Mouse (Mus musculus) retina, adult 2 months (tissue): ENCODE measurements at regions not wholly inside any gene's neighbourhood (a gene's known extent, or its start where the extent isn't known, plus 50 kb on each side); places are given as distances from the start of the nearest gene placed in this dataset.

Experiments
- DNase-seq: peaks from one replicate; pipeline ENCODE4 v3.0.0-alpha.2; 2012; ENCODE audit warnings: low read depth, low spot score

GRCm38 (mm10) chr17:83935232-83935631 is 87.5 kb upstream of the Haao start:
- no peak for DNase-seq

GRCm38 (mm10) chr17:83933743-83934142 is 86.0 kb upstream of the Haao start:
- DNase-seq = no peak

GRCm38 (mm10) chr17:83930401-83930800 is 82.6 kb upstream of the Haao start:
- no peak for DNase-seq

GRCm38 (mm10) chr17:83927749-83928387 is 80.1 kb upstream of the Haao start:
- DNase-seq = no peak

GRCm38 (mm10) chr17:83924259-83924922 is 76.6 kb upstream of the Haao start:
- no peak for DNase-seq

GRCm38 (mm10) chr17:83920894-83921293 is 73.1 kb upstream of the Haao start:
- DNase-seq = no peak

- no peak for DNase-seq
Measured at GRCm38 (mm10) chr17:83920225-83920624, 72.5 kb upstream of the Haao start.

- DNase-seq = no peak
Measured at GRCm38 (mm10) chr17:83918413-83919139, 70.8 kb upstream of the Haao start.

GRCm38 (mm10) chr17:83917781-83918180 is 70.0 kb upstream of the Haao start:
- no peak for DNase-seq

GRCm38 (mm10) chr17:83916684-83917166 is 69.0 kb upstream of the Haao start:
- DNase-seq = no peak

GRCm38 (mm10) chr17:83915034-83915433 is 67.3 kb upstream of the Haao start:
- DNase-seq = no peak

- no peak for DNase-seq
Measured at GRCm38 (mm10) chr17:83914603-83915002, 66.8 kb upstream of the Haao start.

GRCm38 (mm10) chr17:83913711-83914415 is 66.1 kb upstream of the Haao start:
- no peak for DNase-seq

- DNase-seq = no peak
Measured at GRCm38 (mm10) chr17:83912421-83912820, 64.7 kb upstream of the Haao start.

- DNase-seq = no peak
Measured at GRCm38 (mm10) chr17:83908811-83909210, 61.0 kb upstream of the Haao start.

- DNase-seq = no peak
Measured at GRCm38 (mm10) chr17:83907538-83907937, 59.8 kb upstream of the Haao start.

- no peak for DNase-seq
Measured at GRCm38 (mm10) chr17:83906751-83907537, 59.2 kb upstream of the Haao start.

GRCm38 (mm10) chr17:83903467-83903866 is 55.7 kb upstream of the Haao start:
- peak; percentile 43 for DNase-seq

- DNase-seq = no peak
Measured at GRCm38 (mm10) chr17:83902523-83902922, 54.8 kb upstream of the Haao start.

GRCm38 (mm10) chr17:83902091-83902490 is 54.3 kb upstream of the Haao start:
- DNase-seq = no peak

- DNase-seq = no peak
Measured at GRCm38 (mm10) chr17:83899588-83900152, 51.9 kb upstream of the Haao start.
